Mouse (Mus musculus) natural killer cell, adult 2 months (primary cell): ENCODE measurements around the gene Trappc2l.
A peak's percentile ranks its signal among the peaks of the same experiment; 100 is the strongest.

Source experiments
- DNase-seq, 2 experiments: peaks; one replicate each; pipeline ENCODE4 v3.0.0; 2022; ENCODE audit warnings: low spot score in 2 of 2

The Trappc2l gene

DNA sequence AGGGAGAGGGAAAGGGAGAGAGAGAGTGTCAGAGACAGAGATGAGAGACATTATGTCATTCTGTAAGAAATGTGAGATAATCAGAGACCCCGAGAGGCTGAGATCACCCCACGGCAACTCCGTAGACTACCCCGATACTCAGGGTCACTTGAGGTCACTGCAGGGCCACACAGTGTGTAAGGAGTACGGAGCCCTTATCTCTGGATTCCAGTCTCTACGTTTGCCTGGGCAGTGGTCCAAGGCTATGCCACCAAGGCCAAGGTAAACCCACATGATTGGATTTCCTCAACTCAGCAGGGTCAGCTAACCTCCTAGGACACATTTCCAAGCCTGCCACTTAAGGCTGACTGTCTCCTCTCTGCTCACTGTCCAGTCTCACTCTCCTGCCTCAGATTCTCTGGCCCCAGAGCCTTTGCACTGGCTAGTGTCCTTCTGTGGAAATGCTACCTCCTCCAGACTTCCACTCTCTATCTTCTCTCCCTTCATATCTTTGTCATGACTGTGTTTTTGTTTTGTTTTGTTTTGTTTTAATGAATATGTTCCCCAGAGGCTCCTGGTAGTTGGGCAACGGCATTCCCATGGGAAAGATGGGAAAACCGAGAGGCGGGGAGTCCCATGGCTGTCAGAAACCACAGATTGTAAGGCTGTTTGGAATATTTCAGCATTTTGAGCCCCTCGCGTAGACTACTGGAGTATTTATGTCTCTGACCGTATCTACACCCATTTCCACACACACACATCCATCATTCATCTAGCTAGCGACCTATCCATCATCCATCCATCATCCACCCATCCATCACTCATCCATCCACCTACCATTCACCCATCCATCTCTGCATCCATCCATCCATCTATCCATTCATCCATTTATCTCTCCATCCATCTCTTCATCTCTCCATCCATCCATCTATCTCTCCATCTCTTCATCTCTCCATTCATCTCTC, 44.9 kb downstream of the Trappc2l start:
- DNase-seq = no peak

DNA sequence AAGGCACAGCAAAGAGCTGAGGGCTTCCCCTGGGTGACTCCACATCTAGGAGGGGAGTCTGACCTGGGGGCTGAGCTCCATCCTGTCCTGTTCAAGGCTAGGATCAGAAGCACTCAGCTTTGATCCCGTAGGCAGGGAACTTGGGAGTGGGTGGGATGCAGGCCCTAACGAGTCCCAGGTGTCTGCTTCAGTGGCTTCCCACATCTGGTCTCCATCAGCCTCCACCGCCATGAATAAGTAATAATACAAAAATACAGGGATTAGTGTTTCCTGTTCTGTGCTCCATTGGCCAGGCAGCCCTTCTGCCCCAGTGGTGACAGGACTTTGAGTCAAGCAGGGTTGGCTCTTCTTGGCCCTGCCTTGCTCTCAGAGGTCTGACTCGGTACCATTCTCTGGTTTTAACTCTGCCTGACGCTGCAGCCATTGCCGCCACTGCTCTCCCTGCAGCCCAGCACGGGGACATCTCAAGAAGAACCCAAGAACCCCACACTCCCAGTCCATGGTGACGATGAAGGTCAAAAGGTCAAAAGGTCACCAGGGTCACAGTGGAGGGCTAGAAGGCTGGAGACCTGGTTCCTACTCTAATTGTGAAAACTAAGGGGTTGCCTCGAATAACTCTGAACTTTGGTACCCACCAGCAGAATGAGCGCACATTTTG, 46.8 kb downstream of the Trappc2l start:
- DNase-seq = no peak

DNA sequence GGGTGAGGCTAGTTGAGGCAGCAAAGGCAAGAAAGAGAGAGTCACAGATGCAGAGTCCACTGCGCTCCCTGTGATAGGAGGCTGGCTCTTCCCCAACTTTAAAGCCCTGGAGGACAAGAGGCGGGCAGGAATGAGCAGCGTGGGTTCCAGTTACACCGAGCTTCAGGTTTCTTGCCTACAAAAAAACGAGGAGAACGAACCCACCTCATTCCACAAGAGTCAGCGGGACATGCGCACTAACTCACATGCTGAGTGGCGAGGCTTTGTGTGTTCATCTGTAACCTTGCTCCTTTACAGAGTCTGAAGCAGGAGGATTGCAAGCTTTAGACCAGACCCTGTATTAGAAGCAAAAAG, 47.3 kb downstream of the Trappc2l start:
- DNase-seq = no peak

DNA sequence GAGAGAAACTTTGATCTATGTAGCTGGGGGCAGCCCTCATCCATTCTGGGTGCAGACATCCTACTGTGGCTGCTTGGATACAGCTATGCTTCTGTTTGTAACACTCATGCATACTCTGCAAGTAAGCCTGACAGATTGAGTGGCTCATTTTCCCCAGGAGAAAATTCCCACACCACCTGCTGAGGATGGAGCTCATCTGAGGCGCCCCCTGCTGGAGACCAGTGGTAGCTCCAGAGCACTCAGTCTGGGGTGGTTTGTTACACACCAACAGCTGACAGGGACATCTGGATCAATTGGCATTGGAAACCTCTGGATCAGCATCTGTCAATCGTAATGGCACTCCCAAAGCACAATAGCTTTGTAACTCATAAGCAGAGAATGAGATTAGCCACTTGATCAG, 48.6 kb downstream of the Trappc2l start:
- peak in 1 of 2 experiments; percentile 33 for DNase-seq

DNA sequence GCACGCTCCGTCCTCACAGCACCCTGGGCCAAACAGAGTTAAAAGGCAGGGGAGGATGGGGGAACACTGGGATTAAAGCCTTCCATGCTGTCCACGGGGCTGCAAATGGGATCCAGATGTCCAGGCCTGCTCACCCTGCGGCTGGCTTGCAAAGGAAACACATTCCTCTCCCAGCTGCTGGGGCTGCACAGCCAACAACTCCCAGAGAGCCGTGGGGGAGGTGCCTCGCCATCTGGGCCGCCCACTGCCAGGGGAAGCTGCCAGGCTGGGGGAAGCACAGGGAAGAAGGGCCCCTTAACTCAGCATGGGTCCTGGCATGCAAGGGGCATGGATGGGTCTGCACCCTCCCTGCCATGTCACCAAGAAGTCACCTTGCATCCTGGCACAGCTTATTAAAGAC, 49.7 kb downstream of the Trappc2l start:
- DNase-seq = no peak

DNA sequence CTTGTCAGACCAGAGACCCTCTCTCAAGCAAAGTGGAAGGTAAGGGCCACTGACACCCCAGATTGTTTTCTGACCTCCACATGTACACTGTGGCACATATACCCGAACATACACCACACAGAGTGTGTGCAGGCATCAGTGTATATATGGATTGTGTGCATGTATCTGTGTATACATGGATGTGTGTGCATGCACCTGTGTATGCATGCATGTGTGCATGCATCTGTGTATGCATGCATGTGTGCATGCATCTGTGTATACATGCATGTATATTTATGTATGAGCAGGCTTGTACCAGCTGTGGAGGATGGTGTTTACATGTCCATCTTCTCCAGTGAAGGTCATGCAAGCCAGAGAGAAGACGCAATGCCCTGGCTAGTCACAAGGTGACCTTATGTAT, 50.5 kb downstream of the Trappc2l start:
- no peak for DNase-seq

DNA sequence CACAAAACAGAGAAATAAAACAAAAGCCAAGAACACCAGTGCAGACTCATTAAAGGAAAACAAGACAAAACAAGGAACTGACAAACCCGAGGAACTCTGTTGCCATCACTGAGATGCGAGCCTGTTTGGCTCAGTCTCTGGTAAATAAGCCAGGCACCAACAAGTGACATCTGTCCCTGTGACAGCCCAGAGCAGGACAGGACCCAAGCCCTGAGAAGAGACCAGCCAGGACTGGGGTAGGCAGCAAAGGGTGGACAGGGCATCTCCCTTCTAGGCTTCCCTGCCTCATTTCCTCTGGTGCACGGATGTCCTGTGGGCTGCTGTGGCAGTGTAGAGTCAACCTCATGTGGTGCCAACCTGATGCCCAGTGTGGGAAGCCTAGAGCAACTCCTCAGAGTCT, 51.7 kb downstream of the Trappc2l start:
- no peak for DNase-seq

DNA sequence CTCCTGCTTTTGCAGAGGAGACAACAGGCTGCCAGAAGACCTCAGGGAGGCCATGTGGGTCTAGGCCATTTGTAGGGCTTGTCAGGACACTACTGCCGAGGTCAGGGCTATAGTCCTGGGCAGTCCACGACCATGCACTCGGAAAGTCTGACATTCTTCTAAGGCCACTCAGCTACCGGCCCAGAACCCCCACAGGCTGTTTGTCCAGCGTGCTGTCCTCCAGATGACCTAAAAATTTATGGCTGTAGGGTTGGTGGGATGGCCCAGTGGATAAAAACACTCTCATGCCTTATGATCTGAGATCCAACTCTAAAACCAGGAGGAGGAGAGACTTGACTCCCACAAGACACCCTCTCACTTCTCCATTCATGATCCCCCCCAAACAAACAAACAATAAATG, 52.2 kb downstream of the Trappc2l start:
- DNase-seq = no peak

DNA sequence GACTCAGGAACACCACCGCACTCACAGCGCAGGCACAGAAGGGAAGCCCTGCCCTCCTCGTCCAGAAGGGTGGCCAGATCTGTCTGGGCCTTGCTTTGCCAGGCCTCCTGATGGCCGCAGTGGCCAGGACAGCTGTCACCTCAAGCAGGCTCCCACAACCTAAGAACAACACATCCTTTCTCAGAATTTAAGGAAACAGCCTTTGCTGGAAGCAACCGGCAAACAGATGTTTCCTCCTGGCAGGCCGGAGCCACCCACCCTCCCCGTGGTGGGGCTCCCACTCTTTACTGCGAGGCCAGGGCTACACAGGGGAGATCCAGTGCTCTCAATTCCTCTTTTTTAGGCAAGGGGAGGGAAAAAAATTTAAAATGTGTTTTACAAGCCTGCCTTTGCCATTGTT, 53.8 kb downstream of the Trappc2l start:
- DNase-seq = no peak

DNA sequence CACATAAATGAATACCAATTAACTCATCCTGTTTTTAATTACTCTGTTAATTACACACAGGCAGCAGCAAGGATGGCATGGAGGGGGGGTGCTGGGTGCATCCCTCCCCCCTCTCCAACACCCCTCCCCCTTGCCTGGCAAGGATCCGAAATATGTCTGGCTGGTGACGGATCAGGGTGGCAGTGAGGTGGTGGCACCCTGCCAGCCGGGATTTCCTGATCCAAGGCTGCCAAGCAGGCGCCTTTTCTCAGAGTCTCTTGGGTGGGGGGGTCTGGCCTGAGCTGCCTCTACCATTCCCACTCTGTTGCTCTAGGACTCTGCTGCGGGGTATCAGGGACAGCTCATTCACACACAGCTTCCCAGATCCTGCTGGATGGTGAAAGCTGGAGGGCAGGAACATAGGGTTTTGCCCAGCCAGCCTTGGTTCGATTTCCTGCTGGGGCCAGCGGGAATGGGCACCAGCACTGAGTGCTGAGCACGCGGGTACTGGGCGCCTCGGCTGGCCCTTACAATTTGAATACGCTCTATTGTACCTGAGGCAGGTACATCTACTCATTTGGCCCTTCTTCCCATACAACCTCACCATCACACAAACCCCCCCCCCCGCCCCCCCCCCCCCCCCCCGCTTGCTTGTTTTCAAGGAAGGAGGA, 54.4 kb downstream of the Trappc2l start:
- DNase-seq = no peak
